Mouse (Mus musculus): ENCODE data around the gene Ssr1.

The Ssr1 gene

DNA sequence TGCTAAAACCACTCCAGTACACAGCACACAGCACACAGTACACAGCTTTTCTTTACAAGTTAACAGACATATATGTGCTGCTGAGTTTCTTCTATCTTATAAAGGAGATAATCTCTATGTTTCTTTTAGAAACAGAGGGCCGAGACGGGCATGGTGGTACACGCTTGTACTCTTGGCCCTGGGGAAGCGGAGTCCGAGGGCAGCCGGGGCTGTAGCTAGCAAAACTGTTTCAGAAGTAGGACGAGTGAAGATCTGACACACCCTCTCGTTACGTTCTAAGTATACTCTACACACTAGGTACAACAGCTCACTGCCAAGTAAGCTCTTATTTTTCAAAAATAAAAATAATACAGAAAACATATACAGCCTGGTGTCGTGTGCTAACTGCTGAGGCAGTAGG, 13.7 kb downstream of the Ssr1 start:
- no peak for DNase-seq (ENCODE audit: low spot score)

DNA sequence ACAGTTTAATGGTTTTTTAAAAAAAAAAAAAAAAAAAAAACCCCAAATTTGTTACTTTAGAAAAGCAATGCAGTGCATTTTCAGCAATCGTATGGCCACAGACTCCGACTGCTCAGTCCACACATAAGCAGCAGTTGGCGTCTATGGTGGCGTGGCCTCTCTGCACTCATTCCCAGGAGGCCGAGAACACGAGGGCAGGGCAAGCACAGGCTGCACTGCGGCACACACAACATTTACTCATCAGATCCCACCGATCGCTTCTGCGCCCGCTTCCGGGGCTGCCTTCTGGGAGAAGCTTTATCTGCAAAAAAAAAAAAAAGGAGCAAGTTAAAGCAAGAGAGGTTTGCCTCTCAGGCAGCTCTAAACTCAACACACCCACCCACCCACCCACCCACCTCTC, 14.5 kb downstream of the Ssr1 start:
- no peak for DNase-seq (ENCODE audit: low spot score)

DNA sequence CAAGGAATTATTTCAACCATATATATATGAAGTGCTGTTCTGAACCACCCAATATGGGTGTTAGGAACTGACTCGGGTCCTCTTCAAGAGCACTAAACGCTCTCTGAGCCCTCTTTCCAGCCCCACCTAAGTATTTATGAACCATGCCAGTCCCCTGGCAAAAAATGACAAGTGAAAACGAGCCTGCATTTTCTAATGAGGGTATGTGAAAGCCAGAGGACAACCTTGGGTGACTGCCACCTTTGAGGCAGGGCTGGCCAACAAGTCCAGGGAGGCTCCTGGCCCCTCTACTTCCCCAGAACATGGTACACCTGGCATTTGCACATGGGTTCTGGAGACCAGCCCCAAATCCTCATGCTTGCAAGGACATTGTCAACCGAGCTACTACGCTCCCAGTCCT, 19.3 kb downstream of the Ssr1 start:
- DNase-seq (ENCODE audit: low spot score): no peak

DNA sequence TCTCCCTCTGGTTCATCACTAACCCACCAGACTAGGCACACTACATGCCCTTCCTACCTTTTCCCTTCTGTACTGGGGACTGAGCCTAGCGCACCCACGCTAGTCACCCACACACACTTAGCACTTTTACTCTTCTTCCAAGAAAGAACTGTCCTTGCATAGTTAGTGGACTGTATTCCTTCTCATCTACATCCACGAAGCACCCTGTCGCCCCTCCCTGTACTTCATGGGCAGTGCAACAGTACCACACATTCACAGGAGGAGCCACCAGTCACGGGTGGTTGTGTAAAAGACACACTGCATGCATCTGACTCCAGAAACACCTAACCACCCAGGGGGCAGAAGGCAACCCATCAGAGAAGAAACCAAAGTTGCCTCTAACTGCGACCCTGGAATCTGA, 20.0 kb downstream of the Ssr1 start:
- DNase-seq (ENCODE audit: low spot score): no peak

DNA sequence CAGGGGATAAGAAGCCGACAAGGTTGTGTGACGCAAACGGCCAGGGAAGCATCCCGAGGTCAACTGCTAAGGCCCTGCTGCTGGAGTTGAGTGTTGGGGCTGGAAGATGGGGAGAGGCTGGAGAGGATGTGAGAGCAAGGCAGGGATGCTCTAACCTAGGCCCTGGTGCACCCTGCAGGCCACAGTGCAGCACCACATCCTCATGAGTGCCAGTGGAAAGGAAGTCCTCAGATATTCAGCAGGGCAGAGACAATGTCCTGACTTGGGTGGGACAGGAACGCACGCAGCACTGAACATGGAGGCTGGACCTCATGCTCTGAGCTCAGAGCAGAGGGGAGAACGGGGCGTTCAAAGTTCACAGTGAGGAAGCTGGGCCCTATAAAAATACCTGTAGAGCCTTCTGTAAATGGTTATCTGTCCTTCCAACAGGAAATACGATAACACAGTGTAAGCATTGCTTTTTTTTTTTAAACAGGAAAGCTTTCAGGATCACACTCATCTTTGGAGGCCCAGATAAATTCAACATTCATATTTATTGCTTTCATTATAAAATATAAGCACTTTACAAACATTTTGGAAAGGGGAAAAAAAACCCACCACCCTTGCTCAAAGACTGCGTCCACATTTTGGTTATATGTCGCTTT, 23.0 kb downstream of the Ssr1 start:
- DNase-seq (ENCODE audit: low spot score): no peak

DNA sequence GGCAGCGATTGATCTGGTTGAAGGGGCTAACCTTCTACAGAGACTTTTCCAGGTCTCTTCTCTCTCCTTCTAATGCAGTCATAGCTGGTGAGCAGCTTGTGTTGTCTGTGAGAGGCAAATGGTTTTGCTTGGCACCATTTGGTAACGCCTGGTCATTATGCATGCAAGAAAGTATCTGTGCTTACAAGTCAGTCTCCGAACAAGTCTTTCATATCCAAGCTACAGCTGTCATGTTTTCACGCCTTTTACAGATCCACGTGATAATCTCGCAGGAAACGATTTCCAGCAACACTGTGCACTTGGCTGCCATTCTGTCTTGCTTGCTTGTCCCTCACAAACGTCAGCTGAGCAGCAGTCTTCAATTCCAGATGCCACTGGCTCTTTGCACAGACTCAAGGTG, 24.0 kb downstream of the Ssr1 start:
- DNase-seq (ENCODE audit: low spot score): no peak

DNA sequence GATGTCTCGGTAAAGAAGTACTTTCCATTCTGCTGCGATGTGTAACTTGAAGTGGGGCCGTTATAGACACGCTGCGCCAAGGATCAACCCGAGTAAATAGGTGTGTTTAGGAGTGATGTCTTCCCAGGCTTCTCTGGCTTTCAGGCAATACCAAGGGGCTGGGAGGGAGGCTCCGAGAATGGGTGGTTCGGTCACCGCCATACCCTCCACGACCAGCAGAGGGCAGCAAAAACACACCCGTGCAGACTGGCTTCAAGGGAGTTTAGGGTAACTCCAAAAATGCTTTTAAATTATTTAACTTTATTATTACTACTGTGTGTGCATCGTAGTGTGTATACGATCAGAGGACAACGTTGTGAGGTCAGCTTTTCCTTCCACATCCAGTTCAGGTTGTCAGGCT, 24.7 kb downstream of the Ssr1 start:
- peak; percentile 96 for DNase-seq (ENCODE audit: low spot score)

DNA sequence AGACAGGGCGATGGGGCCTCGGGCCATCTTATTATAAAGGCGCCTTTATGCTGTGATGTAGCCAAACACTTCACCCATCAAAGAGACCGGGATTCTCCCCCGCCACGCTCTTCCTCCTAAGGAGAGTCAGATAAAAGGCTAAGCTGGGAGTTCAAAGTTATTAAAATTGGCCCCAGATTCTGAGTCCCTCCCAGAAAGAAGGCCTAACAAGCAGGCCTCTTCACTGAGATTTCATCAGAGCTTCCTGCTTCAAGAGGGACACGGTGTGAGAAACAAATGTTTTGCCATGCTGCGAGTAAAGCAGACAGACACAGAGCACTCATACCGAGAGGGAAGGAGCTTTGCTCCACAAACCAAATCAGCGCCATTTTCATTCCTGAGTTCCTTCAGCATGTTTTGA, 26.5 kb downstream of the Ssr1 start:
- no peak for DNase-seq (ENCODE audit: low spot score)

DNA sequence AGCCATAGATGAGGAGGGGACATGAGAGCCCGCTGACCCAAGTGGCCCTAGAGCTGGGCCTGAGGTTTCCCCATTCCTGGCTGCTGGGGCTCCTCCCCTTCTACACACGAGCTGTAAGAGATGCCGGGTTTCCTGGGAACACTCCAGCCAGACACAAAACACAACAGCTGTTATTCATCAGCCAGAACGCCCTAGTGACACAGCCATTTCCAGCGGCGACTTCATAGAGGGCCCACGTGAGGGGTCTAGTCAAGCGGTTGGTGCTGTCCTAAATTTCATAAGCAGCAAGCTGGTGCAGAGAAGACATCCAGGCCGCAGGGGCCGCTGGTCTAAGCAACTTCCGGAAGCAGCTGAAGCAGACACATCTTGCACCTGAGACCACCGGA, 27.0 kb downstream of the Ssr1 start:
- no peak for DNase-seq (ENCODE audit: low spot score)

DNA sequence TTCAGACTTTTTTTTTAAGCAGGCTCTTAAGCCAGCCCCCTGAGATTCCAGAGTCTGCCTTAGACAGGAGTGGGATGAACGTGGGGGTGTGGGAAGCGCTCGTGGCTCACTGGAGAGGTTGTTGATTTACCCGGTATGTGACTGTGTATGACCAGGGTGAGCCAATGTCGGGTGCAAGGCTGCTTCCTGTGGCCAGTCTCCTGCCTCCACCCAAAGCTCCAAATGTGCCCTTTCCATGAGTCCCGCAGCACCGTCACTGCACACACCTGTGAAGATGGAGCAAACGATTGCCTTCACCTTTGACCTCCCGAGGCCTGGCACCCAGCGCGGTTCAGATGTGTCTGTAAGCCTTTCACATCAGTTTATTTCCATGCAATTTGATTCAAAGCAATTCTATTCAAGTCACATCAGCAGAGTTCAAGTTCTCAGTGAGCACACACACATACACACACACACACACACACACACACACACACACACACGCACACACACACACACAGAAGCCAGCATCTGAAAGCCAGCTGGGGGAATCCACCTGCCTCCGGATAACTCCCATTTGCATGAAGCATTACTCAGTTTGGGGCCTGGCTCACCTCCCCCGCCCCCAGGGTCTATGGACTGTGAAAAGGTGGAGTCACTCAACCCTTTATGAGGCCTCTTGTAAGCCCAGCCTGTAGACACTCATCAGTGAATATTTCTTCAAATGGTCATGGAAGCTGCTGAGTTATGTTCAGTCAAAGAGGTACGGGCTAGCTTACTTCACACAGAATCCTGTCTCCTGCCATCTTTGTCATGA, 27.6 kb downstream of the Ssr1 start:
- DNase-seq (ENCODE audit: low spot score): no peak

DNA sequence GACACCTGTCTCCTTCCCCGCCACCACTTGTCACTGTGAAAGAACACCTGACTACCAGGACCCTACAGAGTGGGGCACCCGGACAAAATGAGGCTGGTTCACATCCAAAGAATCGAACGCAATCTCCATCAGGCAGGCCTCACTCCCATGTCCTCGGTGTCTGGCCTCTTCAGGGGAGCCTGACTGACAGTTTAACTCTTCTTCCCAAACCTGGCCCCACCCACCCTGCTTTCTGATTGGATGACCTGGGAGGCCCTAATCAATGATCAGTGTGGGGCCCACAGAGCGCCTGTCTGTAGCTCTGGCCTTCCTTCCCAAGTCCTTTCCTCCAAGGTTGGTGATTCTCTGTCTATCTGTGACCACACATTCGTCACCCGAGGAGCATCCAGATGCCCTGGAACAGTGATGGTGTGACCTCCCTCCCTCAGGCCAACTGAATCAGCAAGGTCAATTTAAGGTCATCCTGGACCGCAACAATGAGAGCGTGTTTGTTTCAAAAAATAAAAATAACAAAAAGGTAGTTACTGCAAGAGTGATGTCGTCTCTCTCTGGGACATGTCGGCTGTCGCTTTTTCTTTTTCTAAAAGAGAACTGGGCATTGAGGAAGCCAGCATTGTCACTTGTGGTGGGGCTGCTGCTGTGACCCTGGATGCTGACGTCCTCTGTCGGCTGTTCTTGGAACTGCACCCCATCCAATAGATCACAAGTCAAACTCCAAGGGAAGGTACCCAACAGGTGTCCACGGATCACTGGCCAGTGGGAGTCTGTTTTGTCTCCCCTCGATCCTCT, 28.7 kb downstream of the Ssr1 start:
- peak; percentile 68 for DNase-seq (ENCODE audit: low spot score)

DNA sequence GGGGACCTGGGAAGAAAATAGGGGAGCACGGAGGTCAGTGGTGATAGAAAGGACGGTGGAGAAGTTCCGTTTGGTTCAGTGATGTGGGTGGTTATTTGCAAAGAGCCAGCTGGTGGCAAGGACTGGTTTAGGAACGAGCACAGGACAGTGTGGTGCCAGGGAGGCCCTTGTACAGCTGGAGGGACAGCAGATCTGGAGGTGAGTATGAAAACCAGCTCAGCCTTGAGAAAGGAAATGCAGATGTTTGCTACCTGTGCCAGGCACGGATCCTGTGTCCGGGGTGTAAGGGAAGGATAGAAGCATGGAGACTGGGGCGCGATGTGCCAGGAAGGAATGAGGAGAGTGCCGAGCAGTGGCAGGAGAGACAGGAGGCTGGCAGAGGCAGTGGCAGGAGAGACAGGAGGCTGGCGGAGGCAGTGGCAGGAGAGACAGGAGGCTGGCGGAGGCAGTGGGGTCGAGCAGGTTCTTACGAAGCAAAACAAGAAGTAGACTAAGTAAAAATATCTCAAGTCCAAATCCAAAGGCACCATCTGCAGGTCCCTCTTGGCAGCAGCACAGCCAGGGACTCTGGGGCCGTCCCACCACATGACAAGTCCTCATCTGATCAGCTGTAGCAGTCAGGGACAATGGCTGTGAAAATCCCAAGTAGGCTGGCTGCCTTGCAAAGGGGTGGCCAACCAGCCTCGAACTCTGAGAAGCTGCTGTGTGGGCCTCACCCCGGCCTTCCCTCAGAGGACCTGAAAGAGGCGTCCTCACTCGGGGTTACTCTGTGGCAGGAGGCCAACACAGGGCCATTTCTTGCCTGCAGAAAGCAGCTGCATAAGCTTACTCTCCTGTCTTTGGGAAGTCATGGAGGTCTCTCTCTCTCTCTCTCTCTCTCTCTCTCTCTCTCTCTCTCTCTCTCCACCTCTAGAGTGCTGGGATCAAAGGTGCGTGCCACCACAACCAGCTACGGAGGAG, 29.6 kb downstream of the Ssr1 start:
- DNase-seq (ENCODE audit: low spot score): no peak

DNA sequence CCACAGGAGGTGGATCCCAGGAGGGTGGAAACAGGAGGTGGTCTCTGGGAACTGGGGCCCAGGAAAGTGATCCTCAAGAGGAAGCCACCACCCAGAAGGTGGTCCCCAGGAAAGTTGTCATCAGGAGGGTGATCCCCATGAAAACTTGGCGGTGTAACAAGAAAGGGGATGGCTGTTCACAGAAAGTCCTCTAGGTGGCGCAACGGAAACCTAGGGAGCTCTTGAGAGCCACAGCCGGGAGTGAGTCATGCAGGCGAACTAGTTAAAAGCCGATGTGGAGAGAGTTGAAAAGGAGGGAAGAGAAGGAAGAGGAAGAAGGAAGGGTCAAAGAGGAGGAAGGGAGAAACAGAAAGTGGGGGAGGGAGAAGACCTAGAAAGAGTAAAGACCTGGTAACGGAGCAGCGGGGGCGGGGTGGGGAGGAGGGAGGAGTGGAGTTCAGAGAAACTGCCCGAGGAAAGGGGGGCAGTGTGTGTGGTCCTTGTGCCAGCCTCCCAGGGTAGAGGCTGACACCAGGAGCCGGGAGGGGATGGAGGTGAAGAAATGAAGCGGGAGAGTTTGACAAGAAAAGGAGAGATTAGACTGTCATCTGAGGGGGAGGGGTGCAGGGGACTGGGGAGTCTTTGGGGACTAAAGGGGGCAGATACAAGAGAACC, 30.5 kb downstream of the Ssr1 start:
- DNase-seq (ENCODE audit: low spot score): peak; percentile 84

DNA sequence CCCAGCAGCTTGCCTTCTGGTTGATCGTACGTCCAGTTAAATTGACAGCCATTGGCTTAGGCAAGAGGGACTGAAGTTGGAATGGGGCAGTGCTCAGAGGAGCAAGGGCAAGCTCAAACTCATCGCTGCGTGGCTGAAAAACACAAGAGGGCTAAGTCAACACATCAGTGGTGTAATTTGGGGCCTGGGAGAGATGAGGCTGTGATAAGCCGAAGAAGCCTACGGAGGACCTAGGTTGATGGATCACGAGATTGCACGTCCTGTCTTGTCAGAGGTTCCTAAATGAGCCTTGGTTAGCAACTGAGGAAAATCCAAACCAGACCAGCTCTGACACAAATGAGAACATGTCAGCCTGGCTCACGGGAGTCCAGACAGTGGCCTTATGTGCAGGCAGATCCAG, 31.5 kb downstream of the Ssr1 start:
- DNase-seq (ENCODE audit: low spot score): no peak

DNA sequence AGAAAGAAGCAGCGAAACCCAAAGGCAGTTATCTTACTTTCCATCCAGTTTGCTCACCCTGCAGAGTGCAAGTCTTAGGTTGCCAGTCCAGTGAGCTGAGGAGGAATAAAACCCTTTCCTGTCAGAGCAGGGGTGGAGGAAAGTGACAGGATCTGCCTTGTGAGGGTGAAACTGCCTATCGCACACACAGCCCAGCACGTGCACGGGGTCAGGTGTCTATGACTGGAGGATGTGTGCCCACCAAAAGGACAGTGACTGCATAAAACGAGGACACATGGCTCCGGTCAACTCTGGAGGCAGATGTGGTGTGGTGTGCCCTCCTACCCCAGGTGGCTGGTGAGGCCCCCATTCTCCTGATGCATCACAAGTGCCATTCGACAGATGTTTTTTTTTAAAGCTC, 34.1 kb downstream of the Ssr1 start:
- DNase-seq (ENCODE audit: low spot score): no peak

DNA sequence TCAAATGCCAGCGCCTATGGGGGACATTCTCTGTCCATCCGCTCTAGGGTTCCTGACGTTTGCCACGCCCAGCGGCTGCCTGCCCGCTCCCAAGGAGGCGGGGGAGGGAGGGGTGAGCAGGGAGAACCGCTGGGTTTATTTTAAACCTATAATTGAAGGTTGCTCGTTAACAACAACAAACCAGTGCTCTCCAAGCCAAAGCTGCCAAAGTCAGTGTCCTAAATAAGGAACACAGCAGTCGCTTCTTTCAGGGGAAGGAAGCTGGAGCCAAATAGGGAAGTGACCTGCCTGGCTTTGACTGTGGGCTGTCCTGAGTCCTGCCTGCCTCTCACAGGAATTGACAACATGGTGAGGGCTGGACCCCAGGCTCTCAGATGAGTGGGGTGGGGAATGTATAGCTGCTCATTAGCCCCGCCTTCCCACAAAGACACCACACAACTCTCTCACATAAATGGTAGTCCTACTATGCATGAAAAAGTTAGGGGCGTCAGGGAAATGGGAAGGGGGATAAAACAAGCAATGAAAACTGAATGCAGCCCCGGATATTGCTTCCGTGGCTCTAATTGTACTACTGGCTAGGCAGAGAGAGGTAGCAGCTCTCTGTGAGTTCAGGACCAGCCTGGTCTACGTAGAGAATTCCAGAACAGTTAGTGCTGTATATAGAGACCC, 34.6 kb downstream of the Ssr1 start:
- no peak for DNase-seq (ENCODE audit: low spot score)

DNA sequence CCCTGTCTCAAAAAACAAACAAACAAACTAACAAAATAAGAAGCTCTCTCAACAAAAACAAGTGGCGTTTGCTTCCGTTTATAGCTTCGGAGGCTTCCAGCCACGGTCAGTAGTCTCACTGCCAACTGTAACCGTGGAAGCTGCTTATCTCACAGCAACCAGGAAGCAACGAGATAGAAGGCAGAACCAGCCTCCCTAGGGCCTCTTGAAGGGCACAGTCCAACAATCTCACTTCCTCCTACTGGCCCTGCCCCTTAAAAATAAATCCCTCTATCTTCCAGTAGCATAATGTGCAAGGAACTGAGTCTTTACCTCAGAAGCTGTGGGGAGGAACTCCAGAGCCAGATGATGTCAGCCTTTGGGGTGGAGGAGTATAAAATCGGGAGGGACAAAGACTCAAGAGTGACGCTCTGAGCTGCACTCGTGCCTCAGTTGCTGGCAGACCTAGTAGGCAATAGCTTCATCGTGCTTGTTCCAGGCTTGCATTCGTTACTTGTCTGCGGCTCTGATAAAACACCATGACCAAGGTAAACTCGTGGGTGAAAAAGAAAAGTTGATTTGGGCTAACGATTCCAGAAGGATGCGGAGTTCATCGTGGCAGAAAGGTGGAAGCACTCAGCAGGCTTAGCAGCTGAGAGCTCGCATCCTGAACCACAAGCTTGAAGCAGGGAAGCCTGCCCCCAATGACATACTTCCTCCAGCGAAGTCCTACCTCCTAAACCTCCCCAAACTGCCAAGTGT, 35.3 kb downstream of the Ssr1 start:
- no peak for DNase-seq (ENCODE audit: low spot score)

DNA sequence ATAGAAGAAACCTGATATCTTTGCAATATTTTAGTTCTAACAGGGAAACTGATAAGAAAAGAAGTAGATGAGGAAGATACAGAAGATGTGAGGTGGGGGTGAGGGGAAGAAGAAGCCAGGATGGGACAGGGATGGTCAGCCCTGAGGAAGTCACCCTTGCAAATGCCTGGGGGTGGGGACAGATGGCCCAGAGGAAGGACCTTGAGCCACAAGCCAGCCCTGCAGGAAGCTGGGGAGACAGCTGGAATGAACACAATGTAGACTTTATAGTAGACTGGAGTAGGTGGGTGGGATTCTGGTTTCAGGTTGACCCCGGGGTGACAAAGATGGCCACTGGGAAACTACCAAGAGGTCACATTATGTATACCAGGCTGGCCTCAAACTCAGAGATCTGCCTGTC, 39.7 kb downstream of the Ssr1 start:
- no peak for DNase-seq (ENCODE audit: low spot score)

DNA sequence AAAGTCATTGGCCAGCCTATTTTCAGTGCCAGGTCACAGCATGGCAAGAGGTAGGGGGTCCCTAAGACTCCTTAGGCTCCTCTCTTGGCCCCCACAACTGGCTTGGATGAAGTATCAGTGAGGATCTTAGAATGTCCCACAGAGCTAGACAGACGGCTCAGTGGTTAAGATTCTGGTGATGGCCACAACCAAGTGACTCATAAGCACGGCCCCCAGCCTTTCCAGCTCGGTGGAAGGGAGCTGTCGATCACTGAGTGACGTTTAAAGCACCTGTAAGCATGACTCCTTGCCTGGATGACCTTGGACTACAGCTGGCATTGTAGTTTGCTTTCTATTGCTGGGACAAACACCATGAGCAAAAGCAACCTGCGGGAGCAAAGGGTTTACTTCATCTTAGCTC, 41.0 kb downstream of the Ssr1 start:
- DNase-seq (ENCODE audit: low spot score): no peak

DNA sequence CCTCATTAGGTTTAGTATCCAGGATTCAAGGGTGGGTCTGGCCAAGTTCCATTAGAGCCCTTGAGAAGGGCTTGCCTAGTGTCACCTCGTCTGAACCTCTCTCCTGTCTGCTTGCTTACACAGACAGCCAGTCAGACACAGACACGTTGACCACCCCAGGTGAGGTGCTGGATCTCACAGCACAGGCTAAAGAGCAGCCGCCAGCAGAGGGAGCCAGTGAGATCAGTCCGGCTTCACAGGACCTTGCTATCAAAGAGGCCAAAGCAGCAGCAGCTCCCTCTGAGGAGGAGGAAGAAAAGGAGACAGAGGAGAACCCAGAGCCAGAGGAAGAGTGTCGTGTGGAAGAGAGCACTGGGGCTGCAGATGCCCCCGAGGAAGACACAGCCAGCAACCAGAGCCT, 47.3 kb downstream of the Ssr1 start:
- peak; percentile 93 for DNase-seq (ENCODE audit: low spot score)

All from testis, postnatal 10 days (tissue).